Mouse (Mus musculus): ENCODE data around the gene Dnah1. TPM values are rescaled to one million over a fixed set of nuclear protein-coding genes. Genes with fewer than 3 reads are reported as not detected.
A peak's percentile ranks its signal among the peaks of the same experiment; 100 is the strongest.

The Dnah1 gene
- polyA plus RNA-seq, 1 experiment from 2014 or later, result 8.1 TPM

DNA sequence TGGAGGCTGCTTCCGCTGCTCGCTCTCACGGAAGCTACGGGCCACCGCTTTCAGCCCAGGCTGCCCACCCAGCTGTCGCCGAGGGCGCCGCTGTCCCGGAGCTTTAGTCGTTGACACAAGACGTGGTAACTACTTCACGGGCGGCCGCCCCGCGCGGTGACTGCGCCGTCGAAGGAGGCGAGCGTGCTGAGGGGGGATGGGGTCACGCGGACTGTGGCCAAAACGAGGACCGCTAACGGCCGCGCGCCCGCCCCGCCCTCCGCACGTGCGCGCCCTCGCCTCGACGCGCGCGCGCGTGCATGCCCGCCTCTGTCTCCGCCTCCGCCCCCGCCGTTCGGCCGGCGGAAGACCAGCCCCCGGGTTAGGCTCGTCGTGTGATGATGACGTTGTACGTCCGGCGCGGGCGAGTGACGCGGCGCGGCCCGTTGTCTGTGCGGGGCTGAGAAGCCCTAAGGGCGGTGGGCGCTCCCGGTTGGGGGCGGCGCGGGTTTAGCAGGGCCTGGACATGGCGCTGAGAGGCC, 72.6 kb downstream of the Dnah1 start, which contains the start of the genes Phf7 and Bap1:
Phf7 (minus strand) TSS at position 234 of the 521 bp plus-strand sequence.
Bap1 (plus strand) TSS at position 367 of the 521 bp plus-strand sequence.
- peaks cover 24% of the 10 kb centered on the region for H3K4me1 ChIP-seq
- H3K9ac ChIP-seq, result peak within 1 kb of the TSS; percentile 99
- H3K4me2 ChIP-seq (replicated peaks), result peak within 1 kb of the TSS; percentile 90
- peak; percentile 92 for ATAC-seq (ENCODE audit: low FRiP score, low read depth)
- H3K4me3 ChIP-seq, result peak within 1 kb of the TSS; percentile 98
- peaks cover 37% of the 10 kb centered on the region for H3K36me3 ChIP-seq
- H3K9me3 ChIP-seq, result no peaks in the 10 kb centered on the region
- under 1% methylated on average over 75 of the region's 75 CpGs for WGBS
- H3K27me3 ChIP-seq, result no peaks in the 10 kb centered on the region
- H3K27ac ChIP-seq, result peak within 1 kb of the TSS; percentile 90

DNA sequence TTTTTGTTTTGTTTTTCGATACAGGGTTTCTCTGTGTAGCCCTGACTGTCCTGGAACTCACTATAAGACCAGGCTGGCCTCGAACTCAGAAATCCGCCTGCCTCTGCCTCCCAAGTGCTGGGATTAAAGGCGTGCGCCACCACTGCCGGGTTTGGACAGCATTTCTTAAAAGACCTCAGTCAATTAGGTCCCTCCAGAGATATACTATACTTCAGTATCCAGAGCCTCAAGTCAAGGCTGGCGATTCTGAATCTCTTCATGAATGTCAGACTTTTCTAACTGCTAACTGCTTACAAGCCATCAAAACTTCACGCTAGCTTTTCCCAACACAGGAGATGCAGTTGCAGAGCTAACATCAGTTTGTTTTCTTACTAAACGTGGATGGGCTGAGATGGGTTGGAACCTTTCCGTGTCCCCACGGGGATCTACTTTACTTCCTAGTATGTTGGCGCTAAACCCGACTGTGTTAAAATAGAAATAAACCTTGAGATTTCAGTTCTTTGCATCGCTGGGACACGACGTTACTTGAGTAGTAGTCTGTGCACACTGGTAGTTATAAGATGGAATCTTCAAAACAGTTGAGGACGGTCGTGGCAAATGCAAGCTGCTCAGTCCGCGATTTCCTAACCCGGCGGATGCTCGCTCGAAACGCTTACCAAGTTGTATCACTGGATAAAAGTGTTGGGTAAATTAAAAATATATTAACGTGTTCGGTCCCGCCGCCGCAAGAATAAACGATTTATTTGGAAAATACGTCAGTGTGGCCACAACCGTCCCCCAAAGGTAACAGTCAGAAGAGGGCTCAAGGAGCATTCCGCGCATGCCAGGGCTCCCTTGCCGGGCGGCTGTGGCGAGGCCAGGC, 73.2 kb downstream of the Dnah1 start:
- Histone ChIP-seq H3K9me3 (no peaks in the 10 kb centered on the region), H3K4me1 (peaks cover 24% of the 10 kb centered on the region), H3K4me2 (replicated peaks) (peak overlapping the region; percentile 63), H3K4me3 (peak overlapping the region; percentile 98), H3K27me3 (no peaks in the 10 kb centered on the region), H3K9ac (peak overlapping the region; percentile 99), H3K36me3 (peaks cover 30% of the 10 kb centered on the region), H3K27ac (peak overlapping the region; percentile 90)
- peak; percentile 85 for ATAC-seq (ENCODE audit: low FRiP score, low read depth)
- 20% methylated on average over 38 of the region's 38 CpGs for WGBS

DNA sequence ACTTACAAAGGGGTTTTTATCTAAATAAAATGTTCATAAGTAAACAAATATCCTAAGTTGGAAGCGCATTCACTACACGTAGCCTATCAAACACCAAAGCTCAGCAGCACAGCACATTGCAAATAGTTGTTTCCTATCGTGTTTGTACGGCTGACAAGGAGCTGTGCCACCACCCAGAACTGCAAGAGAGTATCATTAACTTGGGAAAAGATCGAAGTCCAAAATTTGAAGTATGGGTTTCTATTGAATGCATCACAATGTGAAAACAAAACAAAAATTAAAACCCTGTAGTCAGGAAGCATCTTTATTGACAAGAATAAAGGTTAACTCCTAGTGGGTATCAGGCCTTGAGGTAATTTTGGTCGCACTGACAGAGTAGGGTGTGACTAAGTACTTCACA, 75.3 kb downstream of the Dnah1 start:
- no peak overlapping the region for H3K9ac ChIP-seq
- H3K4me2 ChIP-seq (replicated peaks), result no peak overlapping the region
- H3K27ac ChIP-seq, result no peak overlapping the region
- WGBS, result 94% methylated on average over 6 of the region's 6 CpGs
- H3K27me3 ChIP-seq, result no peaks in the 10 kb centered on the region
- H3K4me3 ChIP-seq, result no peak overlapping the region
- H3K9me3 ChIP-seq, result no peaks in the 10 kb centered on the region
- peaks cover 10% of the 10 kb centered on the region for H3K36me3 ChIP-seq
- peaks cover 24% of the 10 kb centered on the region for H3K4me1 ChIP-seq
- ATAC-seq (ENCODE audit: low FRiP score, low read depth), result no peak

DNA sequence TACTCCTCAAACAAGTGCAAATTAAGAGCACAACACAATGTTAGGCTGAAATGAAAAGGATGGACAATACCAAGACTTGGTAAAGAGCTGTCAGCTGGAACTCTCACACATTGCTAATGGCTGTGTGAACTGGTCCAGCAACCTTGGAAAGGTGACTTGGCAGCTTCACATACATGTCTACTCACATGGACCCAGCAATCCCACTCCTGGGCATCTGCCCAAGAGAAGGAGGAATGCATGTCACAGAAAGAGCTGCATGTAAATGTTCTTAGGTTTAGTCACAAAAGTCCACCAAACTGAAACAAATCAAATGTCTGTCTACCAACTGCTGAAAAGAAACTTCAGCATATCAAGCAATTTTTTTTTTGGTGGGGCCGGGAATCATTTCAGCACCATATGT, 77.8 kb downstream of the Dnah1 start:
- H3K4me2 ChIP-seq (replicated peaks), result no peak overlapping the region
- H3K4me3 ChIP-seq, result no peak overlapping the region
- no peaks in the 10 kb centered on the region for H3K27me3 ChIP-seq
- no peak overlapping the region for H3K27ac ChIP-seq
- H3K9ac ChIP-seq, result no peak overlapping the region
- ATAC-seq (ENCODE audit: low FRiP score, low read depth), result no peak
- 79% methylated on average over 1 of the region's 1 CpGs for WGBS
- no peaks in the 10 kb centered on the region for H3K9me3 ChIP-seq
- H3K4me1 ChIP-seq, result peaks cover 12% of the 10 kb centered on the region
- no peaks in the 10 kb centered on the region for H3K36me3 ChIP-seq

DNA sequence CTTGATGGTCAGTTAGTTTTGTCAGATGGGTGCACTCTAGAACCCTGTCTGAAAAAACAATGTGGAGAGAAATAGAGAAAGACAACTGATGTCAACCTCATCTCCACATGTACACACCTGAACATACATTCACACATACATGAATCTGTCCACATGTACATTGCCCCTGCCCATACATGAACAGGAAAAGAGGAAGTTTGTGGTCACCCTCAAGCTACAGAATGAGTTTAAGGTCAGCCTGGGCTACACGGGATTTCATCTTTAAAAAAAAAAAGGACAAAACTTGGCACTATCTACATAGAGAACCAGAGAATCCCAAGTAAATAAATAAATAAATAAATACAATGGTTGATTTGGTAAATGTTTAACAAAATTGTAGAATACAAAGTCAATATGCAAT, 78.9 kb downstream of the Dnah1 start:
- H3K27me3 ChIP-seq, result no peaks in the 10 kb centered on the region
- no peaks in the 10 kb centered on the region for H3K9me3 ChIP-seq
- no peak overlapping the region for H3K4me2 ChIP-seq (replicated peaks)
- H3K4me1 ChIP-seq, result peaks cover 4% of the 10 kb centered on the region
- no peak for ATAC-seq (ENCODE audit: low FRiP score, low read depth)
- no peak overlapping the region for H3K4me3 ChIP-seq
- no peak overlapping the region for H3K9ac ChIP-seq
- no peak overlapping the region for H3K27ac ChIP-seq
- WGBS, result 83% methylated on average over 1 of the region's 1 CpGs
- peaks cover 3% of the 10 kb centered on the region; the same call in 1 of the 2 replicates for H3K36me3 ChIP-seq

DNA sequence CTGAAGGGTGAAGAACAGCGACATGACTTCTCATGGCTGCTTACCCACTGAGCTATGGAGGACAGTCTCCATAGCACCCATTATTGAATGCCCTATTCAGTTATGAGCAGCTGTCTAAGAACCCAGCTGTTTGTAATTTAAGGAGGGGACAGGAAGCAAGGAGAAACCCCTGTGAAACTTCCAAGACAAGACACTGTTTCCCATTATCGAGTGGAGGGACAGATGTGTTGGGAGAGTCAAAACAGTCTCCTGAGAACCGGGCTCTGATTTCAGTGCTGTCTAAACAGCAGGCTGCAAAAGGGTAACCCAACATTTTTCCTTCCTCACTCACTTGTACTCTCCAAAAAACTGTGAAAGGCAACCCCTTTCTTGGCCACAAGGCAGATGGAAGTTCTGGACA, 83.2 kb downstream of the Dnah1 start:
- H3K4me3 ChIP-seq, result no peak overlapping the region
- H3K27me3 ChIP-seq, result no peaks in the 10 kb centered on the region
- no peak overlapping the region for H3K9ac ChIP-seq
- ATAC-seq (ENCODE audit: low FRiP score, low read depth), result no peak; the same call in 1 of the 2 replicates
- H3K9me3 ChIP-seq, result no peaks in the 10 kb centered on the region
- no peak overlapping the region for H3K4me2 ChIP-seq (replicated peaks)
- WGBS, result 58% methylated on average over 3 of the region's 3 CpGs
- no peak overlapping the region for H3K27ac ChIP-seq
- no peaks in the 10 kb centered on the region for H3K4me1 ChIP-seq
- H3K36me3 ChIP-seq, result peaks cover 21% of the 10 kb centered on the region

DNA sequence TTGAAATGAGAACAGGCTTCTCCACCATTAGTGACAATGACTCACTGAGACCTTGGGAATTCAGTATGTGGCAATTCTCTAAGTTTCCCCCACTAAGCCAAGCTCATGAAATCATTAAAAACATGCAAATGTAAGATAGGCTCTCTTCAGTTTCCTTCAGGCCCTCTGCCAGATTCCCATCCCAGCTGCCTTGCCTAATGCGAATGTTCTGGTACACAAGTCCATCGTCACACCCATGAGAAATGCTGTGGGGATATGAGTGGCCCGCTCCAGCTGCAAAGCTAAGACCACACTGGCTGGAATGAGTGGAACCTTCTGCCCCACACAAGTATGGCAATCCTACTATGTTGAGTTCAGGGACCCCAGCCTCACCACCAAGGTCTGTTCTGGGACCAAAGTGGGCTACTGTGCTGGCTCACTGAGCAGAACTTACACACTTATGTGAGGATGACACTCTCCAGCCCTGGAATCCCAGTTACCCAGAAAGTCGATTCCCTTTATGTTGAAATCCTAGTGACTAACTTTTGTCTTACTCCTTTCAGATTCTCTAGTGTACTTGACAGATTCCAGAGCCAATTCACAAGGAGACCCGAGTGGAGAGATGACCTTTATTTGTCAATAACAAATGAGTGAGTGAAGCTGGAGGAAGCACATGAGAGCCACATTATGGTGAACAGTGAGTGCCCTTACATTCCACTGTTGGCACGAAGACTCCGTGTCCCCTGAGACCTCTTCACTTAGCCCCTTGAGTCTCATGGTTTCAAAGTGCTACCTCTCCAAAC, 86.4 kb downstream of the Dnah1 start:
- H3K27me3 ChIP-seq, result no peaks in the 10 kb centered on the region
- no peak overlapping the region for H3K27ac ChIP-seq
- H3K9ac ChIP-seq, result no peak overlapping the region
- no peak overlapping the region for H3K4me2 ChIP-seq (replicated peaks)
- 79% methylated on average over 7 of the region's 7 CpGs for WGBS
- peaks cover 21% of the 10 kb centered on the region for H3K36me3 ChIP-seq
- H3K4me3 ChIP-seq, result no peak overlapping the region
- no peaks in the 10 kb centered on the region for H3K9me3 ChIP-seq
- H3K4me1 ChIP-seq, result 0 out of 2 replicates have a peak, but pooled peaks cover 4% of the 10 kb centered on the region
- no peak for ATAC-seq (ENCODE audit: low FRiP score, low read depth)

DNA sequence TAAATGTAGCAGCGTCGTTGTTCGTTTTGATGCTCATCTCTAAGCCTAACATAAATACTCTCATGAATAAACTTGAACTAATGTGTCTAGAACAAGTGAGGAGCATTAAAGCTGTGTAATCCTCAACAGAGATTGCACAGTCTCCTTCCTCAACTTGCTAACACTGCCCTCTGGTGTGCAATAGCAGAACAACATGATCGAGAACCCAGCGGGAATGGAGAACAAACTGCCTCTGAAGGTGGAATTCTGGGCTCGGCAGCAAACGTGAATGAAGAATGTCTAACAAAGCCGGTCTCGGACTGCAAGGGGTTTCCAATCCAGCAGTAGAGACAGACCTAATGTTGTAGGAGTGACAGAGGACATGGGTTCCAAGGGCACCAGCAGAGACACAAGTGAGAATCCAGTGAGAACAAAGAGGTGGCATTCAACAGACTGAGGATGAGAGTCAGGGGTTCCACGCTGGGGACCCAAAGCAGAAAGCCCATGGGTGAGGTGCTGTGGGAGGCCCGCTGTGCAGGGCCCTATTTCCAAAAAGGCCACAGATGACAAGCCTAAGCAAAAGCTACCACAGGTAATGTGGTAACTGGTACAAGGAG, 89.6 kb downstream of the Dnah1 start:
- Histone ChIP-seq H3K9ac (0 out of 2 replicates have a peak overlapping the region, but pooled peaks have one; percentile 43), H3K4me2 (replicated peaks) (peak overlapping the region; percentile 35; the same call in 1 of the 2 replicates), H3K4me3 (no peak overlapping the region), H3K27ac (no peak overlapping the region), H3K9me3 (no peaks in the 10 kb centered on the region), H3K4me1 (0 out of 2 replicates have a peak, but pooled peaks cover 4% of the 10 kb centered on the region), H3K36me3 (peaks cover 12% of the 10 kb centered on the region), H3K27me3 (no peaks in the 10 kb centered on the region)
- WGBS, result 14% methylated on average over 11 of the region's 11 CpGs
- peak; percentile 43; the same call in 1 of the 2 replicates for ATAC-seq (ENCODE audit: low FRiP score, low read depth)

DNA sequence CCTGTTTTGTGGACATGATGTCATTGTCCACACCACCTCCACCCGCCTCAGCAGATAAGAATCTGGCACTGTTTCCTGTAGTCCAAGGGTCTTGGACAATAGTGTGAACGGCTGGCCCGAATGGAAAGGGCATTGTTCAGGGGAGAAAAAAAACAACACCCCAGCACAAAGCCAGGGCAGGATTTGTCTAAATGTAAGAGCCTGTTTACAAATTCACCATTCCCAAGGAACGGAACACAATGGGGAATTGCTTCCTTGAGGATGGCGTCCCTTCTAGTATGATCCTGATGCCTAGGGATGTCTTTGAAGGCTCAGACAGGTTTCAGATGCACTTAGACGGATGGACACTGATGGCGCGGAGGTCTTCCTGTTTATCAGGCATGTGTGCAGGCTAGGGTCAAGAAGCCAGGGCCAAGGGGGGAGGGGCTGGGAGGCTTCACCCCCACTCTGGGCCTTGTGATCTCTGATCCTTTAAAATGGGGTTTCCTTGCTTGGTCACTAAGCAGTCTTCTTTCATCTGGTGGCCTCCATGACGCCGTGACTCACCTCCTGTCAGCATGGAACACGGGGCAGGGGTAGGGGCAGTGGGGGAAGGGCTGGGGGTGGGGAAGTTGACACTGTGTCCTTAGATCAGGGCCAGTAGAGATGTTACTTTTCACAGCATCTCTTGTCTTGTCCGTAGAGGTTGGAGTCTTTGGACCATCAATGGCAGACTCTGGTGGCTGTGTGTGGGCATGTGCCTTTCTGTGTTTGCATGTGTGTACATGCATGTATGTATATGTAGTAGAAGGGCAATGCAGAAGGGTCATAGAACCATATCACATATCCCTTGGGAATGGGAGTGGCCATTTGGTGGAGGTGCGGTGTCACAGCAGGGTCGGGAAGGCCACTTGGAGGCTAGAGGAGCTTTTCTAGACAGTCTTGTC, 90.4 kb downstream of the Dnah1 start:
- 84% methylated on average over 14 of the region's 14 CpGs for WGBS
- Histone ChIP-seq H3K9ac (no peak overlapping the region), H3K4me3 (no peak overlapping the region), H3K4me1 (0 out of 2 replicates have a peak, but pooled peaks cover 4% of the 10 kb centered on the region), H3K9me3 (no peaks in the 10 kb centered on the region), H3K4me2 (replicated peaks) (no peak overlapping the region), H3K27me3 (no peaks in the 10 kb centered on the region), H3K36me3 (peaks cover 7% of the 10 kb centered on the region), H3K27ac (no peak overlapping the region)
- ATAC-seq (ENCODE audit: low FRiP score, low read depth), result peak; percentile 33; the same call in 1 of the 2 replicates

DNA sequence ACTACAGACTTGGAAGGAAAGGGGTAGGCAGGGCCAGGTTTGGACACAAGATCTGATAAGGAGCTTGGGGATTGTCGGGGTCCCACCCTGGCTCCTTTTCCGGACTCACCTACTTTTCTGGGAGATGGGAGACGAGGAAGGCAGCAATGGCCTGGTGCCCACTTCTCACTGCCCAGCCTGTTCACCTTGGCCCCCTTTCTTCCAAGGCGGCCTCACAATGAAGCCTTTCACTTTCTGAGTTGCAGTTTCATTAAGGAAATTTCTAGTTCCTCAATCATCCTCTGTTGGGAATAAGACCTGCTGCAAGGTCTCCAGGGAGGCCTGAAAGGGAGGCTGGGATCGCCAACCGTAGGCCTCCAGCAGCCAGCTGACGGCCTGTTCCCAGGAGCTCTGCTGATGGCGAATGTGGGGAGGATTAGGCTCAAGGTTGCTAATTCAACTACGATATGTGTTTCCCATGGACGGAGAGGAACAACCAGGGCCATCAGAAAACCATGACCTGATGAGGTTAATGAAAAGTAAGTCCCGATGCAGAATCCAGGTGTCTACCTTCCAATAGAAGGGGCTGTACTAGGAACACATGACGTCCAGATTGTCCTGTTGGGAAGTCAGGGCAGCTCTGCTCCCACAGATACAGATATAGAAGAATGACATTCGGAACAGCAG, 91.2 kb downstream of the Dnah1 start:
- Histone ChIP-seq H3K4me1 (0 out of 2 replicates have a peak, but pooled peaks cover 4% of the 10 kb centered on the region), H3K27ac (0 out of 2 replicates have a peak overlapping the region, but pooled peaks have one; percentile 40), H3K36me3 (peaks cover 5% of the 10 kb centered on the region), H3K4me3 (no peak overlapping the region), H3K9ac (no peak overlapping the region), H3K9me3 (no peaks in the 10 kb centered on the region), H3K4me2 (replicated peaks) (no peak overlapping the region), H3K27me3 (no peaks in the 10 kb centered on the region)
- WGBS, result 80% methylated on average over 13 of the region's 13 CpGs
- no peak for ATAC-seq (ENCODE audit: low FRiP score, low read depth)
